Mouse (Mus musculus) retina, postnatal 7 days (tissue): ENCODE measurements around the gene Ccl24.
"Not testable (repeated sequence)": the region's sequence is repeated elsewhere in the genome, so short reads cannot be mapped to it uniquely, and the experiment has no call there.

Source experiments
- DNase-seq: peaks from one replicate; pipeline ENCODE4 v3.0.0-alpha.2; 2012; ENCODE audit warnings: low read depth, low spot score

The Ccl24 gene

DNA sequence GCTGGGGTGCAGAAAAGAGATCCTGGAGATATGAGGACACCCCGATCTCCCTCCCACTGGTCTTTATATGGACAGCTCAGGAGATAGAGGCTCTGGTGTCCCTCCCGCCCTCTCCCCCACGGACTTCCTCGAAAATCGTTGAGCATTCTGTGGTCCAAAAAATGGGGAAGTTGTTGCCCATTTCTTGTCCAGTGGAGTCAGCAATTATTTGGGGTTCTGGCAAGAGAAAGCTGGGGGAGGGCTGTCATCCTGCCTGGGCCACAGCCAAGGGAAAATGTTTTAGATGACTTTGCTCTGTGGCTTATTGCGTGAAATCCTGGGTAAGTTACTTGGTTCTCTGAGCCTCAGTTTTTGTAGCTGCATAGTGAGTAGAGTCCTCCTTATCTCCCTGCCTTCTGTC lies at the start of gene Ccl24:
Gene Ccl24, minus strand, starts transcription at position 44 of the 400 bp plus-strand sequence.
- no peak for DNase-seq

DNA sequence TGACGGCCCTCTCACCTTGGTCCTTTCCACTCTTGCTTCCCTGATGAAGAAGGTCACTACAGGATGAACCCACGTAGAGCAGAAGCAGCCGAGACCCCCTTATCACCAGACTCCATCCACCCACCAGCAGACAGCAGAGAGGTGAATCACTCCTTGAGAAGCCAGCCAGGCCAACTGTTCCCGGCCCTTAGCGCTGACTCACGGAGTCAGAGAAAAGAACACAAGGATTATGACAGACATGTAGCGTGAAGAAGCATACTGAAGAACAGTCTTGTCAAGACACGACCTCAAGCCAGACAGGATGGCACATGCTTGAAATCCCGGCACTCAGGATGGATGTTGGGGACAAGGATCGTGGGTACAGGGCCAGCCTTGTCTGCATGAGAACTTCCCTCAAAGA lies 48.9 kb upstream of the Ccl24 start:
- no peak for DNase-seq

DNA sequence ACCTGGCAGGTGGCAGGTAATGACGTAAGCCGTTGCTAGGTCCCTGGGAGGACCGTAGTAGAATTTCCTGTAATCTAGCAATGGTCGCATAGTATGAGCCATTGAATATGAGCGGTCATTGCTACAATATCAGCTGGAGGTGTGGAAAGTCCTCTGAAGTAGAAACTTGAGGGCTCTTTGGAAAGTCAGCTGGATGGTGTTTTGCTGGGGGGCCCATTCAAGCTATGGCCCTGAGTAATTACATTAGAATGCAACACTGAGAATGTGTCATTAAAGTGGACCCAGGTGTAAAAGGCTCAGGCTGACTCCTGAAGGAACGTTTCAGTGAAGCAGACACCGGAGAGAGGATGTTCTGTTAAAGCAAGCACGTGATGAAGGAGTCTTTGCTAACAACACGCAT lies 47.7 kb upstream of the Ccl24 start:
- no peak for DNase-seq

DNA sequence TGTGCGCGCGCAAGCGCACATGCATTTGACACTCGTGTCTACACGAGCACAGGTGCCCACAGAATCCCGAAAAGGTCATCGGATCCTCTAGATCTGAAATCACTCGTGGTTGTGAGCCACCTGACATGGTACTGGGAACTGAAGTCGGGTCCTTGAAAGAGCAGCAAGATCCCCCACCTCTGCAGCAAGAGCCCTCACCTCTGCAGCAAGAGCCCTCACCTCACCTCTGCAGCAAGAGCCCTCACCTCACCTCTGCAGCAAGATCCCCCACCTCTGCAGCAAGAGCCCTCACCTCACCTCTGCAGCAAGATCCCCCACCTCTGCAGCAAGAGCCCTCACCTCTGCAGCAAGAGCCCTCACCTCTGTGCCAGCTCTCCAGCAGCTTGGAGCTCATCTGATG lies 46.9 kb upstream of the Ccl24 start:
- DNase-seq: not testable (repeated sequence)

DNA sequence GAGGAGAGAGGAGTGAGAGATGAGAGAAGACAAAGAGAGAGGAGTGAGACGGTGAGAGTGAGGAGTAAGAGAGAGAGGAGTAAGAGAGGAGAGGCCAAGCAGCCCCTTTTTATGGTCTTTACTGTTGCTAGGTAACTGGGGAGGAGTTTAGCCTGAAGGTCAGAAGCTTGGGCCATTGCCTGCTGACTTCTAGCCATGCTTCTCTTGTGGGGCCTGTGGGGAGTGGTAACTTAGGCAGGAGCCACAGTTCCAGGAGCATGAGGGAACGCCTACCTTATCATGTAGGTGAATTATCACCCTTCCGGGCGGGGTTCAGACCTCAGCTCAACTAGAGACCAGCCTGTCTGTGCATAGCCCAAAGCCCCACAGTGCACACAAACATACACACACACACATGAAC lies 36.9 kb upstream of the Ccl24 start:
- no peak for DNase-seq

DNA sequence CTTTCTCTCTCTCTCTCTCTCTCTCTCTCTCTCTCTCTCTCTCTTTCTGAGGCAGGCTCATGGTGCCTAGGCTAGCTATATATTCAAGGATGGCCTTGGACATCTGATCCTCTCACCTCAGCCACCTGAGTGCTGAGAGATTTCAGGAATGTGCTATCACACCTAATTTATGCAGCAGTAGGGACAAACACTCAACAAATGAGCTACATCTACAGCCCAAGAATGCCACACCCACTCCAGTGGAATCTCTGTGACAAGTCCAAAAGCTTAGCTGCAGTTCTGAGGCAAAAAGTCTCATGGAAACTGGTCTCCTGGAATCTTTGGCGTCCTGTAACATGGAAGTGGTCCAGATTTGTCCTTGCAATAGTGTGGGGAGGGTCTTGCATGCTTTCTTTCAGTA lies 34.7 kb upstream of the Ccl24 start:
- no peak for DNase-seq

DNA sequence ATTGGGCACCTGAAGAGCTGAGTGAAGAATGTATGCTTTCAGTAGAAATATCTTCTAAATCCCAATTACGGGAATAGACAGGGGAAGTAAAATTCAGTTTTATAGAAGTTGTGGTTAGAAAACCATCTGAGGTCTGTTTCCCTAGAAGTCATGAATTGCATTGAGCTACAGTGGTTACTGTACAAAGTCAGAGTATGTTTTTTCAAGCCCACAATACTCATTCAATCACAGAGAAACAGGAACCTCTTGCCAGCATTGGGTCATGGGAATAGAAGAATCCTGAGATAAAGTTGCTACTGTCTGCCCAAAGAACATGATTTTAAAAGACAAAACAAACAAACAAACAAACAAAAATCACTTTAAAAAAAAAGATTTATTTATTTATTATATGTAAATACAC lies 33.9 kb upstream of the Ccl24 start:
- DNase-seq: not testable (repeated sequence)

DNA sequence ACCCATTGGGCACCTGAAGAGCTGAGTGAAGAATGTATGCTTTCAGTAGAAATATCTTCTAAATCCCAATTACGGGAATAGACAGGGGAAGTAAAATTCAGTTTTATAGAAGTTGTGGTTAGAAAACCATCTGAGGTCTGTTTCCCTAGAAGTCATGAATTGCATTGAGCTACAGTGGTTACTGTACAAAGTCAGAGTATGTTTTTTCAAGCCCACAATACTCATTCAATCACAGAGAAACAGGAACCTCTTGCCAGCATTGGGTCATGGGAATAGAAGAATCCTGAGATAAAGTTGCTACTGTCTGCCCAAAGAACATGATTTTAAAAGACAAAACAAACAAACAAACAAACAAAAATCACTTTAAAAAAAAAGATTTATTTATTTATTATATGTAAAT lies 31.8 kb upstream of the Ccl24 start:
- not testable (repeated sequence) for DNase-seq

DNA sequence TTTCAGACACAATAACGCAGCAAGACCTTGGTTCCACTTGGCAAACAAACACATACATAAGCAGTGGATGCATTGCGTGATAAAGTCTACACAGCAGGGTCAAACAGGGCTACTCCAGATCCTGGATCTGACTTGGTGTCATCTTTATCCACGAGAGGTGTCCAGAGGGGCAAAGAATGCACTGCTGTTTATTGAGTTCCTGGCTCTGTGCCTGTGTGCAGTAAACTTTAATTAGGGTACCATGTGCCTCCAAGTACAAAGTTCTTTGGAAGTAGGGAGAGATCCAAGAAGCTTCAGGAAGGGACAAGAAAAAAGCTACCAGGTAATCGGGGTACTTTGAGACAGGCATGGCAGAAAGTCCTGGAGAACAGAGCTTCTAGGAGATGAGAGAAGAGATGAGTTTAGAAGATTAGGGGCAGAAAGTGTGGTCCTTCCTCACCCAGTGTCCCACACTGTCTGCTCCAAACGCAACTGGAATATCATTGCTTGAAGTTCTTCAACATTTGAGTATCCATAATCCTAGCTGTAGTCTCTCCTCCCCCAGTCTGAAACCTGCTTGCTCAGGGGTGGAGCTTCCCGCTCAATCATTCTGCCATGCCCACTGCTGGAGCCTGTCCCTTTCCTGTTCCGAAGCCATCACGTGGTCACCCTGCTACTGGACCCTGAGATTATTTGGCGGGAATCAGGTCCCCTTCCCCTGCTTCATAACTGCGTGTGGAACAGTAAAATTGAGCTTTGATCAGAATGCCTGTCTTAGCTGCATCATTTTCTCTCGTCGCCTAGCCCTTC lies 17.3 kb upstream of the Ccl24 start:
- DNase-seq: no peak

DNA sequence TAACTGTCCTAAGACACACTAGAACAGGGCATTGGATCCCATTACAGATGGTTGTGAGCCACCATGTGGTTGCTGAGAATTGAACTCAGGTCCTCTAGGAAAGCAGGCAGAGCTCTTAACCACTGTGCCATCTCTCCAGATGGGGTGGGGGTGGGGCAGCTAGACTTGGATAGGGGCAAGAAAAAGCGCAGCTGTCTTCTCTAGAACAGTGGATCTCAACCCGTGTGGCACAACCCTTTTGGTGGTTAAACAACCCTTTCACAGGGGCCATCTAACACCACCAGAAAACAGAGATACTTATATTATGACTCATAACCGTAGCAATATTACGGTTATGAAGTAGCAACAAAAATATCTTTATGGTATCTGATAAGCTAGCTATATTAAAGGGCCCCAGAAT lies 14.9 kb upstream of the Ccl24 start:
- DNase-seq: no peak

DNA sequence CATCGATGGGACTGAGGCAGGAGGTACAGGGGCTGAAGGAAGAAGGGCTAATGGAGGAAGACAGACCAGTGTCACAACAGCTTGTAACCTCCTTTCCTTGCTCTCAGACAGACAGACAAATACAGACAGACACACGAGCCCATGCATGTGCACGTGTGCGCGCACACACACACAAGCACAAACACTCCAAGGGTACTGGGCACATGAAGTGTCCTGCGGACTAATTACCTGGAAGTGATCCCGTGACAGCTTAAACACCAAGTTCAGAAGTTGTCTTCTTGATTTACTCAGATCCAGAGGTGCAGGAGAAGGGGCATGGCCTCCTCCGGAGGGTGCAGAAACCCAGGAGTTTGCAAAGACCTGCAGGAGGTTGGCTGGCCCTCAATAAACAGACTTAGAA lies 12.8 kb upstream of the Ccl24 start:
- DNase-seq: no peak

DNA sequence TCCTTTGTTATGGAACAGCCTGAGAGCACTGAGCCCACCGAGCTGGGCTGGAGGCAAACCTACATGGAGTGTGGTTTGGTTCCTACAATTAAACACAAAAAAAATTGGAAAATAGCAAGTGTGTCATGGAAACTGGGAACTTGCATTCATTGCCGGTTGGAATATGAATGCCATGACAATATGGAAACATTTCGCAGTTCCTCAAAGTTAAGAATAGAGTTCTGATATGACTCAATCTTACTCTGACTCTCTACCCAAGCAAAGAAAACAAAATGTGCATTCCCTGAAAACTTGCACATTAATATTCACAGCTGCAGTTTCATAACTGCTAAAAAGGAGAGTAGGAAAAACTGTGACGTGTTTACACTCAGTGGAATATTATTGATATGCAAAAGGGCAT lies 9.5 kb upstream of the Ccl24 start:
- DNase-seq: no peak

DNA sequence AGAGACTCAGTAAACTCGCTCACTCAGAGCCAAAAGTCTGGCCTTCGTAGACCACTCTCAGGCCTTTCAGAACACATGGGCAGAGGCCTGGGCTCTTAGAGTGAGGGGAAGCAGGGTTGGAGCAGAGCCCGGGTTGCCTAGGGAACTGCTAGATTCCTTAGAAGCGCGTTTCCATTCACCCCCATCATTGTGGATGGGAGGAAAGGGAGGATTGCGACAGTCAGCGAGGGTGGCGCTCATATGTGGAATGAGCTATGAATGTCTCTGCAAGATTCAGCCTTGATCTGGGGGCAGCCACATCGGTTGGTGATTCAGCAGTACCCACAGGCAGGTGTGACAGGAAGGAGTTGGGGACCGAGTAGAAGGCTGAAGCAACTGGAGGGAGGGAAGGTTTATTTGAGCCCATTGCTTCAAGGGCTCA lies 6.5 kb upstream of the Ccl24 start:
- no peak for DNase-seq

DNA sequence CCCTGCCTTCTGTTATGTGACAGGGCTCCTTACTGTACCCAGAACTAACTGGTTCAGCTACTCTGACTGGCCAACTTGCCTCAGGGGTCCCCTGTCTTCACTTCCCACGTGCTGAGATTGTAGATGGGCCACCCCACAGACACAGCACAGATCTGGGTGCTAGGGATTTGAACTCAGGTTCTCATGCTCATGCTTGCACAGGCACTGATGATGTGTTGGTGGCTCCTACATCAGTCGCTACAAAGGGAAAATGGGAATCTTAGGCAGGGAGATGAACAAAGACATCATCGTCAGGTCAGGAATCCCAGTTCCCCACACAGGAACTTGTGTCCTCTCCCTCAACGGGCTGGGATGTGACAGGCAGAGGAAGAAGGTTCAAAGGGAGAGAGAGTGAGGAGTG lies 3.2 kb upstream of the Ccl24 start:
- DNase-seq: no peak

DNA sequence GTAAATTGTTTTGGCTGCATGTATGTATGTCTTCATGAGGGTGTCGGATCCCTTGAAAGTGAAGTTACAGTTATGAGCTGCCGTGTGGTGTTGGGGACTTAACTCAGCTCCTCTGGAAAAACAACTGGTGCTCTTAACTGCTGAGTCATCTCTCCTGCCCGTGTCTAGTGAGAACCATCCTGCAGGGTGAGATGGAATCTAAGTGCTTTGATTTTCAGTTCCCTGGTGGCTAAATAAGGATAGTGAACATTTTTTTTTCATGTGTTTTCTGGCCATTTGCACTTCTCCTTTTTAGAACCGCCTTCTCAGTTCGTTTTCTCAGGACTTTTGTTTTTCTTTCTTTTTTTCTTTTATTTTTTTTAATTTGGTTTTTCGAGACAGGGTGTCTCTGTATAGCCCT lies 4.2 kb downstream of the Ccl24 start:
- DNase-seq: no peak

DNA sequence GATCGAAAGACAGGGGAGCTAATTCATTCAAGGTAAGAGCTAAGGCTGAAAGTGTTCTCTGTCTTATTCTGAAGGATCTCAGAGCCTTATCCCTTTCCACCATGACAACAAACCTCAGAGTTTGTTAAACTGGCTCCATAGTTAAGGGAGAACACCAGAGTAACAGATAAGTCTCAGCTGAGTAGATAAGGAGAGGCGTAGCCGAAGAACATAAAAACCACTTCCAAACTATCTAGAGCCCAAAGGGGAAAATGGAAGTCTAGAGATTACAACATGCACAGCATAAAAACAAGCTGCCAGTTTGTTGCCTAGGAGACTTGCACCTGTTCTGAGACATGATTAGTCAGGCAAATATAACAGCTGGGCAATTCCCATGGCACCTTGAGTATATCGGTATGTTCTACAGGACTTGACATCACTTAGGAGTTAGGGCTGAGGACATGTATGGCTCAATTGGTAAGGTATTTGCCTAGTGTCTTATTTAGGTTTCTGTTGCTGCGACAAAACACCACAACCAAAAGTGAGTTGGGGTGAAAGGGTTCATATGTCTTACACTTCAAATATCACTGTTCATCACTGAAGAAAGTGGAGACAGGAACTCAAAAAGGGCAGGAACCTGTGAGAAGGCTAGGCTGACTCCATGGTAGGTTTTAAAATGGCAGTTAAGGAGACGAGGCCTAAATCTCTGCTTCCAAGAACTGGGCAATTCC lies 5.1 kb downstream of the Ccl24 start:
- no peak for DNase-seq

DNA sequence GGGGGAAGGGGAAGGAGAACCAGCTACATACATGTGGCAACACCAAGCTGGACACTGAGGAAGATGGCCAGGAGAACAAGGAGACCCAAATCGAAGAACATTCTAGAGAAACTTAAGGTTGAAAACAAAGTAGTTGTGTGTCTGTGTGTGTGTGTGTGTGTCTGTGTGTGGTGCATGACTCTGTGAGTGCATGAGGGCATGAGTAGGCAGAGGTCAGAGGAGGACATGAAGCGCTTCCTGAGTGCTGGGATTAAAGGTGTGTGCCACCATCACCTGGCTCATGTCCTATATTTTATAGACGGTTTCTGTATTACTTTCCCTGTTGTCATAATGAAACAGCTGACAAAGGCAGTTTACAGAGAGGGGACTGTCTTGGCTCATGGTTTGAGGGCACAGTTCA lies 9.4 kb downstream of the Ccl24 start, which contains the start of gene Ccl26:
Gene Ccl26, minus strand, starts transcription at position 101 of the 400 bp plus-strand sequence.
- DNase-seq: no peak

DNA sequence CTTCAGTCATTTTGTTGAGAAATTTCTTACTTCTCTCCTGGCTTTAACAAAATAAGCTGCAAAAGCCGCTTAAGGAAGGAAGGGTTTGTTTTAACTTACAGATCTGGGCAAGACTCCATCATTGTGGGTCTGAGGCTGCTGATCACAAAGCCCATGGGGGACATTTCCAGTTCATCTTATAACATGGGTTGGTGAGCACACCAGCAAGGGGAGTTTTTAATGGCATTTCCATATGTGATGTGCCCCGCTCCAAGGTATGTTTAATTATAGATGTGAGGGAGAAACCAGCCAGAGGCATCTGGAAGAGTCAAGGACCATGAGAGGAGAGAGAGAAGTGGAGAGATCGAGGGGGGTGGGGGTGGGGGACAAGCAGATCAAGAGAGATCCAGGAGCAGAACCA lies 15.2 kb downstream of the Ccl24 start:
- no peak for DNase-seq

DNA sequence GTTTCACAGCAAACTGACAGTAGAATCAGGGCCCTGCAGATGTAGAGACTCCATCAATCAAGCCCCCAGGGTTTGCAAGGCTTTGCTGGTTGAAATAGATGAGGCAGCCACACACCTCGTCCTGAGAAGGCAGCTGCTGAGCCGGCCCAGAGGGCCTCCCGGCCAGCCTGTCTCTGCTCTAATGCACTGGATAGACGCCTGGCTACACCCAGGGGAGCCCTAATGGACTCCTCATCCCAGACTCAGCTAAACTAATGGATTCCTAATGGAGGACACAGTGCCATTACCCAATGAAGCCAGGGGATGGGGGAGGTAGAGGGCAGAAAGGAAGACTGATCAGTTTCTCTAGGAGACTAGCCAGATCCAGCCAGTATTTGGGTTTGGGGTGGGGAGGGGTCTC lies 15.8 kb downstream of the Ccl24 start:
- DNase-seq: no peak

DNA sequence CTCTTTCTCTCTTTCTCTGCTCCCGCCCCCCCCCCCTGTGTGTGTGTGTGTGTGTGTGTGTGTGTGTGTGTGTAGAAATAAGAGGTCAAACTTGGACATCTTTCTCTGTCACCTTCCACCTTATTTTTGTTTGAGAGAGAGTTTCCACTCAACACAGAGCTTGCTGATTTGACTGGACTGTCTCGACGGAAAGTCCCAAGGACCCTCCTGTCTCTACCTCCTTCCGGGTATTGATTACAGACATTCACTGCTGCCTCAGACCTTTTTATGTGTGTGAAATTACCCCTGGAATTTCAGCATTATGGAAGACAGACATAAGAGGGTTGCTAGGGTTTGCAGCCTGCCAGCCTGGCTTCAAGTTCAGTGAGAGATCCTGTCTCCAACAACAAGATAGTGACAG lies 16.6 kb downstream of the Ccl24 start:
- DNase-seq: no peak

DNA sequence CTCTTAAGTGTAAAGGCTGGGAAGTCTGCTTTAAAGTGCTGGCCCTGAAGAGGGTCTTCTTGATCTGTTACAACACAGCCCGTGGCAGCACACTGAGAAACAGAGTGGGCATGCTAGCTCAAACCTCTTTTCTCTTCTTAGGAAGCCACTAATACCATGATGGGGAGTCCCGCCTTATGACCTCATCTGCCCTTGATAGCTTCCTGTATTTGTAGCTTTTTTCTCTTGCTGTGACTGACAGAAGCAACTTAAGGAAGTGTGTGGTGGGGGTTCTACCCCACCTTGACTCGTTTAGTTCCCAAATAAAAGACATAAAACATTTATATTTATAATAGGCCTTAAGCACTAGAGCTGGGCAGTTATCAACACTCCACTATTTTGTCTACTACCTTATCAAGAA lies 21.3 kb downstream of the Ccl24 start:
- no peak for DNase-seq

DNA sequence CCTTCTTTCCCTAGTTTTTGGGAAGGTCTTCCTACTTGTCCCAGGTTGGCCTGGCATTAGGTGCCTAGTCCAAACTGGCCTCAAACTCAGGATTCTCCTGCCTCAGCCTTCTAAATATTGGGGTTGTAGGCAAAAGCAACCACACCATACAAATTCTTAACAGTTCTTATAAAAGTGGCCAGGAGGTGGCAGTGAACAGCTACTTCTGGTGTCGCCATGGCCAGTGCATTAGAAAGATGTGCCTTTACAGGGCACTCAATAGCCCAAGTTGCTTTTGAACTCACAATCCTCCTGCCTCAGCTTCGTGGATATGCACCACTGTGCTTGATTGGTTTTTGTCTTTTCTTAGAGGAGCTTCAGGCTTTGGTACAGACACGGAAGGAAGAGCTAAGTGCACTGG lies 21.9 kb downstream of the Ccl24 start:
- no peak for DNase-seq

DNA sequence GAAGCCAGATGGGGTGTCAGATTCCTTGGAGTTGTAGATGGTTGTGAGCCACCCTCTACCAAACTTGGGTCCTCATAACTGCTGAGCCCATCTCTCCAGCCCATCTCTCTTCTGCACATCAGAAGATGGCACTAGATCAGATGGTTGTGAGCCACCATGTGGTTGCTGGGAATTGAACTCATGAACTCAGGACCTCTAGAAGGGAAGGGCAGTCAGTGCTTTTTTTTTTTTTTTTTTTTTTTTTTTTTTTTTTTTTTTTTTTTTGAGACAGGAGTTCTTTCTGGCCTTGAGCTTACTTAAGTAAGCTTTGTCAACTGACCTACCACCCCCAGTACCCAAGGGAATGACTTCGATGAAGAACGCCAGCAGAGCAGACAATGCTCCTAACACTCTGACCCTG lies 24.9 kb downstream of the Ccl24 start:
- DNase-seq: no peak
